Mouse (Mus musculus) bone marrow macrophage, adult 2 months (primary cell): ENCODE measurements around the gene Grm8.

Experiments used
- CTCF ChIP-seq: IDR thresholded peaks from 2 replicates; pipeline ENCODE4 v1.5.1; 2012; ENCODE audit warnings: low read depth, mild to moderate bottlenecking, low read length, moderate library complexity
- POLR2A ChIP-seq: IDR thresholded peaks from 2 replicates; pipeline ENCODE4 v1.6.1; 2012; ENCODE audit warnings: mild to moderate bottlenecking, low read depth, low read length, borderline replicate concordance

GRCm38 (mm10) chr6:28100001-28100400 lies 35.0 kb downstream of the Grm8 start:
- TF ChIP-seq POLR2A: no peak
- no peak for TF ChIP-seq CTCF
